ENCODE assay signal across 8 mouse cellular contexts in the genomic region with DNA sequence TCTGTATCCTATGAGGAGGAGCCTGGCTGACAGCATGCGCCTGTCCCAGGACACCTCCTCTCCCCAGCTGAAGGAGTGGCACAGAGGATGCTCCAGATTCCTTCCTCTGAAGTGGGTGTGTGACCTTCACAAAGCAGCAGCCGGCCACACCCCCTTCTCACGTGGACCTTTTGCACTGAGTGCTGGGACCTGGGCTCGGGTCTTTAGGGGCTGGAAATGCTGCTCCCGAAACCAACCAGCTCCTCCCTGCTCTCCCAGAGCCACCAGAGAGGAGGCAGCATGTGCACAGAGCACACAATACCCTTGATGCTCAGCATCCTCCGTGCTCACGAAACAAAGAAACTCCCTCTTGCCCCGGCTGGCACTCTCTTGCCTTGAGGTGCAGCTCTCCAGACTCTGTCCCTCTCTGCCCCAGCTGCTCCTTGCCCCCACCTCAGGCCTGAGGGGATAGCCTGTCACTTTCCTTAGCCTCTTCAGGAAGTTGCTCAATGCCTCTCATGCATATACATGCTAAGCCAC.
DNase-seq lines count a peak whose midpoint lies in the region; ATAC-seq and TF ChIP-seq lines count a peak whose summit lies in the region.

No protein-coding gene starts in this region.

- no peak for TF ChIP-seq CTCF in E14TG2a.4 (conservative IDR thresholded peaks at IDR 0.05; ENCODE audit: low read length)

- H3K27ac ChIP-seq in heart, embryonic 11.5 days (ENCODE audit: low read depth, low read length) = peak overlapping the region; percentile 29; the same call in 1 of the 2 replicates
- peak overlapping the region; percentile 90 for H3K27ac ChIP-seq in forebrain, embryonic 12.5 days

- H3K9ac ChIP-seq in heart, embryonic 11.5 days (ENCODE audit: low read depth, low read length) = 0 out of 2 replicates have a peak overlapping the region, but pooled peaks have one; percentile 5
- peak overlapping the region; percentile 63 for H3K9ac ChIP-seq in forebrain, embryonic 12.5 days

- no peaks in the 10 kb centered on the region for H3K9me3 ChIP-seq in heart, embryonic 11.5 days (replicated peaks; ENCODE audit: control insufficient read depth, low read length)
- H3K9me3 ChIP-seq in E14TG2a.4 (ENCODE audit: low read length) = no peaks in the 10 kb centered on the region
- no peaks in the 10 kb centered on the region for H3K9me3 ChIP-seq in forebrain, embryonic 12.5 days

- peaks cover 39% of the 10 kb centered on the region for H3K4me1 ChIP-seq in heart, embryonic 11.5 days (ENCODE audit: control insufficient read depth, insufficient read depth, low read length)
- peaks cover 94% of the 10 kb centered on the region for H3K4me1 ChIP-seq in E14TG2a.4 (replicated peaks; ENCODE audit: low read depth, low read length)
- H3K4me1 ChIP-seq in forebrain, embryonic 12.5 days = peaks cover 75% of the 10 kb centered on the region

- no peak overlapping the region for H3K4me3 ChIP-seq in heart, embryonic 11.5 days (ENCODE audit: low read depth, low read length)
- H3K4me3 ChIP-seq in E14TG2a.4 (replicated peaks; ENCODE audit: low read length) = 0 out of 2 replicates have a peak overlapping the region, but pooled peaks have one; percentile 3
- H3K4me3 ChIP-seq in forebrain, embryonic 12.5 days (replicated peaks) = peak overlapping the region; percentile 39

- H3K36me3 ChIP-seq in heart, embryonic 11.5 days (ENCODE audit: control insufficient read depth, insufficient read depth, low read length) = peaks cover 7% of the 10 kb centered on the region
- H3K36me3 ChIP-seq in E14TG2a.4 (ENCODE audit: insufficient read depth, low read length) = peaks cover 28% of the 10 kb centered on the region
- H3K36me3 ChIP-seq in forebrain, embryonic 12.5 days (replicated peaks) = peaks cover 13% of the 10 kb centered on the region

- no peaks in the 10 kb centered on the region for H3K27me3 ChIP-seq in heart, embryonic 11.5 days (ENCODE audit: control insufficient read depth, insufficient read depth, low read length)
- H3K27me3 ChIP-seq in E14TG2a.4 (ENCODE audit: insufficient read depth, low read length) = no peaks in the 10 kb centered on the region
- no peaks in the 10 kb centered on the region for H3K27me3 ChIP-seq in forebrain, embryonic 12.5 days

- ATAC-seq in heart, embryonic 11.5 days (replicated peaks; ENCODE audit: insufficient number of reproducible peaks, low FRiP score, low TSS enrichment) = 0 out of 2 replicates have a peak, but pooled peaks have one; percentile 28
- peak; percentile 52 for ATAC-seq in forebrain, embryonic 12.5 days (ENCODE audit: low FRiP score)
- ATAC-seq in megakaryocyte progenitor cell, adult 5-6 weeks (replicated peaks; ENCODE audit: poor library complexity) = 0 out of 2 replicates have a peak, but pooled peaks have one; percentile 14

- 23% methylated on average over 8 of the region's 8 CpGs for whole genome bisulfite sequencing in heart, embryonic 11.5 days (ENCODE audit: insufficient replicate concordance)
- WGBS in forebrain, embryonic 12.5 days = 7% methylated on average over 8 of the region's 8 CpGs

- H3K4me2 ChIP-seq in heart, embryonic 11.5 days = peak overlapping the region; percentile 16; the same call in 1 of the 2 replicates
- H3K4me2 ChIP-seq in forebrain, embryonic 12.5 days = peak overlapping the region; percentile 56

- no peak for DNase-seq in heart, adult 11 months
- no peak for DNase-seq in right cerebral cortex, postnatal 36 days (ENCODE audit: low spot score in 2 of 2)
- no peak for DNase-seq in urinary bladder, postnatal 36 days (ENCODE audit: low spot score in 2 of 2)
- no peak for DNase-seq in kidney, adult 11 months
